ENCODE assay signal across 15 mouse cellular contexts in the genomic region with DNA sequence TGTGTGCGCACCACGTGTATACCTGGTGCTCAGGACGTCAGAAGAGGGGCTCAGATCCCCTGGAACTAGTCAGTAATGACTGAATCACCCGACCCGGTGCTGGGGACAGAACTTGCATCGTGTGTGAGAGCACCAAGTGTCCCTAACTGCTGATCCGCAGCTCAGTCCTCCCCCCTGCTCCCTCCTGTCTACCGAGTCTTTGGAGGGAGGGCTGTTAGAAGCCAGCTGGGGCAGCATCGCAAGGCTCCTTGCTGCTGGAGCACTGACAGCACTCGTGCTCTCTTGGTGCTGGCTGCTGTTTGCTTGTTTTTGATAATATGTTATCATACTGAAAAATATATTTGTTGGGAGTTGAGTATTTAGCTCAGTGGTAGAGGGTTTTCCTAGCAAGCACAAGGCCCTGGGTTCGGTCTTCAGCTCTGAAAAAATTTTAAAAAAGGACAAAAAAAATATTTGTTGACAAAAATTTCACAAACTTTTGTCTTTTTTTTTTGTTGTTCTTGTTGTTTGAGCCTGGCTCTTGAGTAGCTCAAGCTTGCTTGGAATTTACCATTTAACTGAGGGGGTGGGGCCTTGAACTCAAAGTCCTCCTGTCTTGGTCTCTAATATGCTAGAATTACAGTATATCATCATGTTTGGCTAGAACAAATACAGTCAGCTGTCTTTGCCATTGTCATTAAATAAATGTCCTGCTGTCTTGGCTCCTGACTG.
DNase-seq lines count a peak whose midpoint lies in the region; ATAC-seq and TF ChIP-seq lines count a peak whose summit lies in the region.
"Had no signal": no experiment of that assay in that cellular context is flagged by ENCODE, and none has a peak within 500 bp of the region (broad histone marks: within the 10 kb centered on the region; RNA-seq: fewer than 3 reads in every experiment).

No protein-coding gene starts in this region.

- WGBS in forebrain, embryonic 13.5 days, result 87% methylated on average over 11 of the region's 11 CpGs
- 81% methylated on average over 11 of the region's 11 CpGs for WGBS in forebrain, embryonic 16.5 days
- 55% methylated on average over 11 of the region's 11 CpGs for WGBS in kidney, adult 2 months
- WGBS in kidney, embryonic 15.5 days, result 75% methylated on average over 11 of the region's 11 CpGs
- WGBS in neural tube, embryonic 15.5 days, result 83% methylated on average over 11 of the region's 11 CpGs

- TF ChIP-seq POLR2A in kidney, adult 2 months (IDR thresholded peaks at IDR 0.05; ENCODE audit: low read depth, low read length), result no peak

- H3K36me3 ChIP-seq in forebrain, embryonic 13.5 days (ENCODE audit: poor library complexity, severe bottlenecking), result peaks cover 34% of the 10 kb centered on the region
- 0 out of 2 replicates have a peak, but pooled peaks cover 2% of the 10 kb centered on the region for H3K36me3 ChIP-seq in forebrain, embryonic 16.5 days (ENCODE audit: control insufficient read depth, insufficient read depth)
- H3K36me3 ChIP-seq in kidney, adult 2 months (ENCODE audit: control insufficient read depth, insufficient read depth, low read length), result no peaks in the 10 kb centered on the region; the same call in 1 of the 2 replicates
- H3K36me3 ChIP-seq in kidney, embryonic 15.5 days, result peaks cover 55% of the 10 kb centered on the region
- 0 out of 2 replicates have a peak, but pooled peaks cover 7% of the 10 kb centered on the region for H3K36me3 ChIP-seq in neural tube, embryonic 15.5 days

- no peak for ATAC-seq in forebrain, embryonic 13.5 days
- ATAC-seq in forebrain, embryonic 16.5 days, result no peak
- no peak for ATAC-seq in kidney, embryonic 15.5 days (replicated peaks; ENCODE audit: low FRiP score)
- ATAC-seq in neural tube, embryonic 15.5 days (ENCODE audit: low FRiP score), result no peak
- ATAC-seq: midbrain, embryonic 13.5 days had no signal

- no peak overlapping the region for H3K4me3 ChIP-seq in forebrain, embryonic 13.5 days
- no peak overlapping the region for H3K4me3 ChIP-seq in forebrain, embryonic 16.5 days (replicated peaks; ENCODE audit: low read length)
- no peak overlapping the region for H3K4me3 ChIP-seq in kidney, adult 2 months (ENCODE audit: insufficient read depth, low read depth, low read length)
- no peak overlapping the region for H3K4me3 ChIP-seq in kidney, embryonic 15.5 days (replicated peaks)
- no peak overlapping the region for H3K4me3 ChIP-seq in neural tube, embryonic 15.5 days (replicated peaks)
- H3K4me3 ChIP-seq: heart, embryonic 10.5 days; midbrain, embryonic 13.5 days; myocyte had no signal

- no peaks in the 10 kb centered on the region for H3K9me3 ChIP-seq in forebrain, embryonic 13.5 days (replicated peaks)
- no peaks in the 10 kb centered on the region for H3K9me3 ChIP-seq in forebrain, embryonic 16.5 days (ENCODE audit: control insufficient read depth, low read length)
- no peaks in the 10 kb centered on the region for H3K9me3 ChIP-seq in kidney, embryonic 15.5 days (replicated peaks)
- H3K9me3 ChIP-seq in neural tube, embryonic 15.5 days (replicated peaks), result no peaks in the 10 kb centered on the region
- H3K9me3 ChIP-seq: heart, embryonic 10.5 days; midbrain, embryonic 13.5 days had no signal

- no peak for TF ChIP-seq CTCF in kidney, adult 2 months (conservative IDR thresholded peaks at IDR 0.05; ENCODE audit: insufficient read depth, insufficient read length, low read depth, low read length)

- peak; percentile 67 for DNase-seq in kidney, adult 2 months
- DNase-seq in neural tube, embryonic 10.5 days (ENCODE audit: extremely low spot score, low spot score), result no peak
- DNase-seq in ovary, postnatal 10 days (ENCODE audit: low spot score), result no peak
- no peak for DNase-seq in c-Kit-positive CD71-positive TER-119-positive erythroid progenitor cells, embryonic 14.5 days (ENCODE audit: low spot score)
- DNase-seq: adrenal gland, postnatal 25 days; lung, postnatal 4 days; thymus, postnatal 36 days had no signal

- H3K27ac ChIP-seq in forebrain, embryonic 13.5 days, result peak overlapping the region; percentile 31; the same call in 1 of the 2 replicates
- no peak overlapping the region for H3K27ac ChIP-seq in forebrain, embryonic 16.5 days (ENCODE audit: low read length)
- peak overlapping the region; percentile 85 for H3K27ac ChIP-seq in kidney, adult 2 months (ENCODE audit: insufficient read depth, low read depth, low read length)
- H3K27ac ChIP-seq in kidney, embryonic 15.5 days, result no peak overlapping the region
- peak overlapping the region; percentile 45; the same call in 1 of the 2 replicates for H3K27ac ChIP-seq in neural tube, embryonic 15.5 days (replicated peaks)
- H3K27ac ChIP-seq: heart, embryonic 10.5 days; midbrain, embryonic 13.5 days had no signal

- no peak overlapping the region for H3K4me2 ChIP-seq in forebrain, embryonic 13.5 days
- no peak overlapping the region for H3K4me2 ChIP-seq in forebrain, embryonic 16.5 days (ENCODE audit: low read length)
- no peak overlapping the region for H3K4me2 ChIP-seq in kidney, embryonic 15.5 days
- no peak overlapping the region for H3K4me2 ChIP-seq in neural tube, embryonic 15.5 days
- H3K4me2 ChIP-seq: midbrain, embryonic 13.5 days had no signal

- no peak overlapping the region for H3K9ac ChIP-seq in forebrain, embryonic 13.5 days
- H3K9ac ChIP-seq in forebrain, embryonic 16.5 days (replicated peaks; ENCODE audit: low read depth, low read length), result no peak overlapping the region
- H3K9ac ChIP-seq in kidney, embryonic 15.5 days, result no peak overlapping the region
- no peak overlapping the region for H3K9ac ChIP-seq in neural tube, embryonic 15.5 days (replicated peaks)
- H3K9ac ChIP-seq: midbrain, embryonic 13.5 days had no signal

- peaks cover 11% of the 10 kb centered on the region for H3K4me1 ChIP-seq in forebrain, embryonic 13.5 days
- H3K4me1 ChIP-seq in forebrain, embryonic 16.5 days (replicated peaks; ENCODE audit: control insufficient read depth, insufficient read depth, low read length), result peaks cover 23% of the 10 kb centered on the region
- peaks cover 55% of the 10 kb centered on the region for H3K4me1 ChIP-seq in kidney, adult 2 months (ENCODE audit: control insufficient read depth, insufficient read depth, low read length)
- H3K4me1 ChIP-seq in kidney, embryonic 15.5 days, result peaks cover 3% of the 10 kb centered on the region; the same call in 1 of the 2 replicates
- H3K4me1 ChIP-seq in neural tube, embryonic 15.5 days, result peaks cover 24% of the 10 kb centered on the region; the same call in 1 of the 2 replicates
- H3K4me1 ChIP-seq: midbrain, embryonic 13.5 days had no signal

- H3K27me3 ChIP-seq in forebrain, embryonic 13.5 days, result no peaks in the 10 kb centered on the region
- no peaks in the 10 kb centered on the region for H3K27me3 ChIP-seq in forebrain, embryonic 16.5 days (replicated peaks; ENCODE audit: control insufficient read depth, insufficient read depth, low read length)
- no peaks in the 10 kb centered on the region for H3K27me3 ChIP-seq in kidney, adult 2 months (replicated peaks; ENCODE audit: control insufficient read depth, insufficient read depth, low read length)
- no peaks in the 10 kb centered on the region for H3K27me3 ChIP-seq in kidney, embryonic 15.5 days
- no peaks in the 10 kb centered on the region for H3K27me3 ChIP-seq in neural tube, embryonic 15.5 days (replicated peaks)
- H3K27me3 ChIP-seq: CH12.LX; midbrain, embryonic 13.5 days had no signal

Comparison
In these comparisons a context has a peak if more than half of its experiments do, and no peak if none do; other contexts are left out.
1. H3K27ac ChIP-seq: peak in forebrain, embryonic 13.5 days (single experiment), kidney, adult 2 months (single experiment) and neural tube, embryonic 15.5 days (single experiment); none in forebrain, embryonic 16.5 days (single experiment) and kidney, embryonic 15.5 days (single experiment).